Mouse (Mus musculus): Measurements from ENCODE around the gene Yap1.

Yap1 gene

DNA sequence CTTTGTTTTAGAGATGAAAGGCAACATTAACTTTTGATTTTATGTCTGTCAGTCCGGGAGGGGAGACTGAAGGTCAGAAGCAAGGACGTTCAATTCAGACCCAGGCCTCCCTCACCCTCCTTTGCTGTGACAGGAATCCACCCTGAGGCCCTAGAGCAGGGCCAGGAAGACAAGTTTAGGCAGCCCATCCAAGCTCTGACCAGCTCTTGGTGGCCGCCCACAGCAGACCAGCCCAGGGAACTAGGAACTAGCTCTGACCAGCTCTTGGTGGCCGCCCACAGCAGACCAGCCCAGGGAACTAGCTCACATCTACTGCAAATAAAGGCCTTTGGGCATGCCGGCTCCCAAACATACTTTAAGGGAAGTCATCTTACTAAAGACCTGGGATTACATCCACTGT, 26.8 kb downstream of the Yap1 start:
- no peak for DNase-seq (ENCODE audit: low spot score in 2 of 2)

DNA sequence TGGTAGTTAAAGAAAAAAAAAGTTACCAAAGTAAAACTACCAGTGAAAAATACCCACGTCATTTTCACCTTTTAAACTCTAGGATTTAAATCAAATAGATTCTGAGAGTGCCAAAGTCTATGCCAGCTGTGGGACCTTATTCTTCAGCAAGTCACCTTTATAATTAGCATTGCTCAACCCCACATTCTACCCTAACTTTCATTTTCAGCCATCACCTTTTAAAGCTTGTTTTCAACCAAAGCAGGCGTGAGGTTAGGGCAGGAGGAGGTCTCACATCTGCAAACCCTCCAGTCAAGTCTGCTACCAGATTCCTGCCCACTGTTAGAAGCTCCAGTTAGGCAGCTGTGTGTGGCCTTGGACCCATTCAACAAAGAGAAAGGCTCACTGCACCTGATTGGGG, 32.4 kb downstream of the Yap1 start:
- no peak for DNase-seq (ENCODE audit: low spot score in 2 of 2)

DNA sequence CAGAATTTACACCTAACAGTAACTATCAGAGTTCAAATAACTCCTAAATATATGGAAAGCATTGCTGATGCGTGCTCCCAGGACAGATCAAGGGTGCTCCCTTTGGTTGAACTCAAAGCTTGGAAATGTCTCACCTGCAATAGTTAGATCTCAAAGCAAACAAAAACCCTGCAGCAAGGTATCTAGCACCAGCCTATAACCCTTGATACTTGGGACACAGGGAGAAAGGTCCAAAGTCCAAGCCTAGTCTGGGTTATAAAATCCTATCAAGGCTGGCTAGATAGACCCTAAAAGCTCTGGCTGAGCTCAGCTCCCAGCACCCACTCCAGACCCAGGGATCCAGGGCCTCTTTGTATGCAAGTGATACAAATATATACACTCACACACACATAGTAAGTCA, 36.4 kb downstream of the Yap1 start:
- no peak for DNase-seq (ENCODE audit: low spot score in 2 of 2)

DNA sequence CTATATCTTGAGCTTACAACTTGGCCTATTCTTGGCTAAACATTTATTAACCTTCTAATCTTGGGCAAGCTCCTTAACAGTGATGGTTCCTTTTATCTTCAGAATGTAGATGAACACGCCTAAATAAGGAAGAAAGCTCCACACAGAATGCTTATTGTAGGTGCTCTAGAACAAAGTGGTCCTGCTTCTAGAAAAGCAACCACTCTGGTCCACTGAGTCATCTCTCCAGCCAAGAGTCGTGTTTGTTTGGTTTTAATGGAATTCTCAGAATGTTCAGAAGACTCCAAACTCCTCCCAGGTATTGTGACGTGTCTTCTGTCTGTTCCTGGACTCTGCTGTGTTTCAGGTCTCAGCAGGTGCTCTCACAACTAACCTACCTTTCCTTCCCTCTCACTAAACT, 38.8 kb downstream of the Yap1 start:
- no peak for DNase-seq (ENCODE audit: low spot score in 2 of 2)

DNA sequence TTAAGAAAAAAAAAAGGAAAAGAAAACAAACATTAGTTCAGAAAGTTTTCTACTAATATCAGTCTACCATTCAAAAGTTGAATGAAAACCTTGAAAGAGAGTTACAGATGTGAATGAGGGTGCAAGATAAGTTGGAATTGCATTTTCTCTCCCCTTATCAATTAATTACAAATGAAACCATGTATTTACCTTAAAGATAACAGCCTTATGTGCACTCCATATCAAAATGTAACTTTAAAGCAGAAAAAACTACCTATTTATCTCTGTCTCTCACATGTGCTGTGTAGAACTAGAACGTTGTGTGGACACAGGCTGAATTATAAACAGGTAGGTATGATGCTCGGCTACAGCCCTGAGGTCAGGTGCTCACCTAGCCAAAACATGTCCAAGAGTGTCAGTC, 40.5 kb downstream of the Yap1 start:
- DNase-seq (ENCODE audit: low spot score in 2 of 2): no peak

DNA sequence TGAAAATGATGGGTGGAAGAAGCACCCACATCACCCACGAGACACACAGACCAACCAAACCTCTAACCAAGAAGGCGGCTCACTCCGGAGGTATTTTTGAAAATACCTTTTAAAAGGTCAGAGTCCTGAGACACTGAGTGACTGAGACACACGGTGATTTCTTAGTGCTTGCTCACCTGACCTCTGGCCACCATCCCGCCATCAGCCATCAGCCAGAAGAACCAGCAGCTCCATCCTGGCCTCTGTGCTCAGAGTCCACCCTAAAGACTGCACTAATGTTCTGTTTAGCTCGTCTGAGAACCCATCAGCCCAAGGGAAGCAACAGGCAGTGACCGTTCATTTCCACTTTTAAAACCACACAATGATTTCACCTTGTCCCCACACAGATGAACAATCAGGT, 41.5 kb downstream of the Yap1 start:
- no peak for DNase-seq (ENCODE audit: low spot score in 2 of 2)

DNA sequence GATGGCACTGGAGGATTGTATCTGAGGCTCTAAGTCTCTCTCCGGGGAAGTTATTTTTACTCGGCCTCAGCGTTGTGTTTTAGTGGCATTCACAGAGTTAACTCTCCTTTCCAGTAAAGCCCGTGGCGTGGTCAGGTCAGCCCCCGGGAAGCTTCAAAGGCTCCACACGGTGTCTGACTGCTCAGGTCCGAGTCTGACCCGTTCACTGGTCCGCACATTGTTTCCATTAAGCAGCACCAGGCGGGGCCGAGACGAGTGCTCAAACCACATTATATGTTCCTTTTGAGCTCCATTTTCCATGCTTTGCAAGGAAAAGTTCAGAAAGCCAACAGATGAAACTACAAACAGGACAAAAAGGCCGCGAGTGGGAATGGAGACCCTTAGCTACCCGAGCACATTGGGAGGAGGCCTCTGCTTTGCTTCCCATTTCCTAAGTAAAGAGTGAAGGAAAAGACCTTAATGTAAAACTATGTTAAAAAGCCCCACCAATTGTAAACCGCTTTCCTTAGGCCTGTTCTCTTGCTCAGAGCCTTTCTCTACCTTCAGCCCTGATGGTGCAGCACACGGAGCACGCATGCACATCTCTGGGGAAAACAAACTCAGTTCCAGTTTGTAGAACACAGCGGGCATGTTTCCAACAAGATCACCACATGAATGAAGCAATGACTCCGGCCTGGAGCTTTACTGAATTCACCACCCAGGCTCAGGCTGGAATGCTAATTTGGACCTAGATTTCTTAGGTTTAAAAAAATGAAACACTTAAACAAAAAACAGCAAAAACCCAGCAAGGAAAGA, 42.8 kb downstream of the Yap1 start:
- DNase-seq (ENCODE audit: low spot score in 2 of 2): no peak

DNA sequence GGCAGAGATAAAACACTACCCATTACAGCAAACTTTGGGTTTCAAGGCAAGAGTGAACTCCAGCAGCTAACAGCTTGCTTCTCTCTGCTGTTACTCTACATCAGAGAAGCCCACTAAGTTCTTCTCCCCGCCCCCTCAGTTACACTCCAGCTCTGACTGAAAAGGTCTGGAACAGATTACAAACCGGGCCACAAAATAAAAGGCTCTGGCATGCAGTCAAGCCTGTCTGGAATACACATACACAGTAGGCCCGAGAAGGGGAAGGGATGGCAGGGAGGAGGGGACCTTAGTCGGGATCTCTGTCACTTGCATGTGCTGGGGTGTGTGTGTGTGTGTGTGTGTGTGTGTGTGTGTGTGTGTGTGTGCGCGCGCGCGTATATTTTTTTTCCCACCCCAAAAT, 44.0 kb downstream of the Yap1 start:
- peak; percentile 35 to 56 for DNase-seq (ENCODE audit: low spot score in 2 of 2)

DNA sequence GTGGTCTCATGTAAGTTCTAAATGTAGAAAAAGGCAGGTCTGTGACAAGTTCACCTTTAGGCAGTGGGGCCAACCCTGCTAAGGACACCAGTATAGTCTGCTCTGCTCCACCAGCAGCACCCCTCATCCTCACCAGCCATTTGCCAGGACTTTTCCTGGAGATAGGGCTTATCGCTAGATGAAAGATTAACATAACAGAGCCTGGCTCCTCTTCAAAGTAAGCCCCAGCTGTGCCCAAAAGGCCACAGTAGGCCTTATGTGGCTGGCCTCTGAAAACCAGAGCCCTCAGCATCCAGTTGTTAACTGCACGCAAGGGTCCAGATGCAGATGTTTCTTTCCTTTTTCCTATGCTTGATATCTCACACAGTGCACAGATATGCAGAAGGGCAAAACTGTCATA, 45.1 kb downstream of the Yap1 start:
- no peak for DNase-seq (ENCODE audit: low spot score in 2 of 2)

DNA sequence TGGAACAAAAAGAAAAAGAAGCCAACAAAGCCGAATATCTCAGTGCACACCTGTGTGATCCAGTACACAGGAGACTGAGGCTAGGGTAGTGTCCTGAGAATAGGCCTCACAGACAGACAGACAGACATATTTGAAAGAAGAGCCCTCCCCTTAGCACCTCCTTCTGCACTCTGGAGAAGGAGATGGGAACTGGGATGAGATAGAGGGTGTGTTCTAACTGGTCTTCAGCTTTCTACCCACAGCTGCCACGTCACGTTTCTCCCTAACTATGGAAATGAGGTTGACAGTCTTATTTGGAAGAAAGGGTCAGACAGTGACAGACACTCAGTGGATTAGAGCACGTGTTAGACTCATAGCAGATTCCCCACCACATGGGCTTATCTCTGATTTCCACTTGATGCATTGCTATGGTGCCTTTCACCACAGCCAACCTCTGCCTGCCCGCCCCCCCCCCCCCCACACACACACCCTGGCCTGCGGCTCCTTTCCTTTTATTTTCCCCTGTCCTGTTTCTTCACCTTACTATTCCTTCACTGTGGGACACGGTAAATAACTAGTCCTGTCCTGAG, 46.3 kb downstream of the Yap1 start:
- no peak for DNase-seq (ENCODE audit: low spot score in 2 of 2)

DNA sequence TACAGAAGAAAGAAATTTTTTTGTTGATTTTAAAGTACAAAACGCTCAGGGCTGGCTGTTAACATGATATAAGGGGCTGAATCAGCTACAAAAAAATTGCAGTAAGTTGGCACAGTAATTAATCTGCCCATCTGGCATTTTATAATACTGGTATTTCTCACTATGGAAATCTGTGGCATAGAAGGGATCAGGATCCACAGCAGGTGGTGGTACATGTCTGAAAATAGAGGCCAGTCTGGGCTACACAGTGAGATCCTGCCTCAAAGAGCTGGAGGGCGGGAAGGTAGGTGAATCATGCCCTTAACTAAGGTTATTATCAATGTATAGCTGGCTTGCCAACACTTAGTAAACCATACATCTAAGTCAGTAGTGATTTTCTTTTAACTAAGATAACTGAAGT, 47.0 kb downstream of the Yap1 start:
- no peak for DNase-seq (ENCODE audit: low spot score in 2 of 2)

DNA sequence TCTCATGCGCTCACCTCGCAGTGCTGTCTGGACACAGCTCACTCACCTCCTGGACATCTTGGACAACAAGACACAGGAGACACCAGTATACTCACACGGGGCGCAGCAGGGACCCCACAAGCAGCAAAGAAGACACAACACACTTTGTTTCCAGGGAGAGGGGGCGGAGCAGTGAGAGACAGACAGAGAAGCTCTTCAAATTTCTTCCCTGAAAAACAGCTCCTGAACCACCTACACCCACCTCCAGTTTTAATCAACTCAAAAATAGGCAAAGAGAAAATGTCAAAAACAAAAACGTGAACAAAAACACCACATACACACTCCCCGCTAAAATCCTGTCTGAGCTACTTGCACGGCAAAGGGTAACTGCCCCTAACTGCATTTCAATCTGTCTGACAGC, 48.0 kb downstream of the Yap1 start:
- DNase-seq (ENCODE audit: low spot score in 2 of 2): no peak

DNA sequence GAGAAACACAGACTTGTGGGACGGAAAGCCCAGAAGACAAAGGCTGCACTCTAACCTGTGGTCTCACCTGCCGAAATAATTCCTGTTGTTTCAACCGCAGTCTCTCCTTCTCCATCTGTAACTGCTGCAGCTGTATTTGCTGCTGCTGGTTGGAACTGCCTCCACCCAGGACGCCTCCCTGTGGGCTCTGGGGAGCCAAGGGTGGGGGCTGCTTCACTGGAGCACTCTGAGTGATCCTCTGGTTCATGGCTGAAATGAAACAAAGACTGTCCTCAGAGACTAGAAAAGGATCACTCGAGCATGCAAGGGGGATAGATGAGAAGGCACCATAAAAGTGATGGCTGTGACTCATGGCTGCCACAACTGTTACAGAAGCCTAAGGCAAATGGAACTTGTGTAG, 51.5 kb downstream of the Yap1 start:
- DNase-seq (ENCODE audit: low spot score in 2 of 2): no peak

DNA sequence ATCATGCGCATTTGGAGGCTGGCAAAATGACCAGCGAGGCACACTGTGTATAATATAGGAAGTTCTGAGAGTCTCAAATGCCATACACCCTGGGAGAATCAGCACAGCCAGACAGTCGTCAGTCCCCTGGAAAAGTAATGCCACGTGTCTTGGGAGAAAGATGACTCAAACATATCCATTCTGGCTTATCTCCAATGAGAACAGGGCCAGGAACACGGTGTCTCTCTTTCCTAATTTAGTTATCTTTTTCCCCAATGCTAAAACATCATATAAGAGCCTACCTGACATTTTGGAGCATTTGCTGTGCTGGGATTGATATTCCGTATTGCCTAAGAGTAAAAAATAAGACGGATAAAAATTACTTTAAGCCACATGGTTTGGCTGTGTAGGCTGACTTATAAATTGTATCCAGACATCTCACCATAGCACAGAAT, 54.2 kb downstream of the Yap1 start:
- DNase-seq (ENCODE audit: low spot score in 2 of 2): peak; percentile 52 to 79

DNA sequence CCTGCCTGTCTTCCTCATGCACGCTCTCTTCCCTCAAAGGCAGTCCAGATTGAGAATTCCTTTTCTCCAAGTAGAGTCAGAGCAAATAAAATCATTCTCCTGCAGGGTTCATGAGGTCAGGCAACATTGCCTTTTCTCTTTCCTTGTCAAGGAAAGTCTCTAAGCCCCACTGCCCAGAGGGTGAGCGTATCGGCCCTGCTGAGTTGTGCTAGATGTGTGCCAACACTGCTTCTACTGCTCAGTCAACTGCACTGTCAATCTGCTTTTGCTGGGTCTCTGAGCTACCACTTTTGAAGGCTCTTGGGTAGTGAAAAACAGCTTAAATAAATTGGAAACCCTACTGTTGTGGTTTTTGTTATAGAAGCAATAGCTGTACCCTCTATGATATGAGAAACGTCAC, 56.5 kb downstream of the Yap1 start:
- DNase-seq (ENCODE audit: low spot score in 2 of 2): no peak

DNA sequence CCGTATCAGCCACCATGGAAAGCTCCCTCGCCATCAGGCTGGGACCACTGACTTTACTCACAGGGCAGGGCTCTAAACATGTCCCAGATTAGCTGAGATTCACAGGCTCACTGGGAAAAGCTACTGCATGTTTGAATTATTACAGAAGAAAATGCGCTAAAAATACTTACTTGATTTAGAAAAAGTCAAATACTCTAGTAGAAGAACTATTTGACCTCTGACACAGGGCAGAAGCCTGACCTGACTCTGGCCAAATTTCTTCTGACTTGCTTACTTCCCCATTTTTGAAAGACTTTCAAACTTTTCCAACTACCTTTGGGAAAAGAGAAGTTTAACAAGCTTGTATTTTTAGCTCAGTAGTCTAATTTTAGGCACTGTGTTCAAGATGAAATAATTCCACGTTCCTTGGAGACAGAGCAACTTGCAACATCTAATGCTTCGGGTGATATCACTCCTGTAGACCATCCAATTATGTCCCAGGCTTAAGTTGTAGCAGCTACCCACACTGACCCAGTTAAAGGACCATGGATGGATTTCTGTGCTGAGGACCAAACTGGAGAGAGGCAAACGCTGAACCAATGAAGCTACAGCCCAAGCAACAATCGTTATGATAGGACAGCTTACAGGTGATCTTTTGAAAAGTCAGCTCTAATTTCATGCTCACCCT, 60.5 kb downstream of the Yap1 start:
- DNase-seq (ENCODE audit: low spot score in 2 of 2): no peak

DNA sequence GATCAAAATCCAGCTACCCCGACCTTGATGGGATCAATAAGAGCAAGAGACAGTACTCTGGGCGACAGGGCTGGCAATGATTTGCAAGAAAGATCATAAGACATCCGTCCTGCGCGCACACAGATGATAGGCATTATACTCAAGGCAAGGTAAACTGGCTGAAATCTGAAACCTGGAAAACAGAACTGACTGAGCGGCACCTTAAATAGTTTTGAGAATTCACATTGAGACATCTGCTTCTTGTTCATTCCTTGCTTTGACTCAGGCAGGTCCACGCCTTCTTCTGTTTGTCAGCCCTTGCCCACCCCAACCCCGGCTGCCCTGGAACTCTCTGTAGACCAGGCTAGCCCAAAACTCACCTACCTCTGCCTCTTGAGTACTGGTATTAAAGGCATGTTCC, 61.7 kb downstream of the Yap1 start:
- DNase-seq (ENCODE audit: low spot score in 2 of 2): no peak

DNA sequence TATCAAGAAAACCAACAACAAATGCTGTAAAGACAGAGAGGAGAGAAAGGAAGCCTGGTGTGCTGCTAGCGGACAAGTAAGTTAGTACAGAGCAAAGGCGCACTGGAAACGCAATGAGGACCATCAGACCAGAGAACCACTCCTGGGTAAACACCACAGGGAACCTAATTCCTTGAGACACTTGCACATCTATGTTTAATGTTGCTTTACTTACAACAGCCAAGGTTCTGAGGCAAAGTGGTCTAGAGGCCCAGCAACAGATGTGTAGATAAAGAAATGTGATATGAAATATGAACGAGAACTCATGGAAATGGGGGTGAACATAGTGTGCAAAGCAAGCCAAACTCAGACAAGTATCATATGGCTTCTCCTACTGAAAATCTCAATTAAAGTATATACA, 64.3 kb downstream of the Yap1 start:
- no peak for DNase-seq (ENCODE audit: low spot score in 2 of 2)

DNA sequence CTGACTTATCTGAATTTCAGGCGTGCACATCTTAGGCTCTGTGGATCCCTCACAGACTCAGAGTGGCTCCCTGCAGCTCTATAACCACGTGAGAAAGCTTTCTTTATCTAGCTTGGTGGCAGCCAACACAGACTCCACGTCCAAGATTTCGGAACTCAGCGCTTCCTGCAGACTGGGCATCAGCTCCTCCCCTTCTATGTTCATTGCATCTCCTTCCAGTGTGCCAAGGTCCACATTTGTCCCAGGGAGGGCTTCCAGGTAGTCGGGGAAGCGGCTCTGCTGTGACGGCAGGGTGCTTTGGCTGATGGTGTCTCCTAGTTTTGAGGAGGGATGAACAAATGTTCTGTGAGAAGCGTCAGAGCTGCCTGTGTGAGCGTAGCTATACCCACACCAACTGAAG, 70.0 kb downstream of the Yap1 start:
- DNase-seq (ENCODE audit: low spot score in 2 of 2): peak in 1 of 2 experiments; percentile 45

DNA sequence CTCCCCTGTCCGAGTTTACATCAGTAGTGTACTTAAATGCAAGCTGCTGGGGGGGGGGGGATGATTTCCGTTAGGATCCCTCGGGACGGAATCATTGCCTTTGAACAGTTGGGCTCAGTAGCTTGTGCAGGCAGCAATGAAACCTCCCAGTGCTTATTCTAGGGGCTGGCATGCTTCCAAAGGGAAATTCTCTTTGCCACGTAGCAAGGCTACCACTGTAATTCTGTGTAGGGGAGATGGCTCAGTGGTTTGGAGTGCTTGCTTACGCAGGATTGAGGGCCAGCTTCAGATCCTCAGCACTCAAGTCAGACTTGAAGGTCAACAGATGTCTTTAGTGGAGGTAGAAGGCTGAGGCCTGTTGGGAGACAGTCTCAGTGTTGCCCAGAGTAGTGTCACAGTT, 74.8 kb downstream of the Yap1 start:
- DNase-seq (ENCODE audit: low spot score in 2 of 2): no peak

DNA sequence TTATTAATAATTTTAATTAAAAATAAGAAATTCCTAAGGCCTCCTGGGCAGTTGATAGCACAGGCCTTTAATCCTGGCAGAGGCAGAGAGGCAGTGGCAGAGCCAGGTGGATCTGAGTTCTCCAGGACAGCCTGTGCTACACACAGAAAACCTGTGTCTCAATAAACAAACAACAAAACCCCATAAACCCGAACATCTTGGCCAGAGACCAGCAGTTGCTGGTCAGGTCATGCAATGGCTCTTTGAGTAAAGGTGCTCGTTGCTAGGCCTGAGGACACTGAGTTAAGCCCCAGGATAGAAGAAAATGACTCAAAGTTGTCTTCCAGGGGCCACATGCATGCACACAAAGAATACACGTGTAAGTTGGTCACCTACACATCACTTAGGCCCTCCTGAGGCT, 75.5 kb downstream of the Yap1 start:
- DNase-seq (ENCODE audit: low spot score in 2 of 2): no peak

DNA sequence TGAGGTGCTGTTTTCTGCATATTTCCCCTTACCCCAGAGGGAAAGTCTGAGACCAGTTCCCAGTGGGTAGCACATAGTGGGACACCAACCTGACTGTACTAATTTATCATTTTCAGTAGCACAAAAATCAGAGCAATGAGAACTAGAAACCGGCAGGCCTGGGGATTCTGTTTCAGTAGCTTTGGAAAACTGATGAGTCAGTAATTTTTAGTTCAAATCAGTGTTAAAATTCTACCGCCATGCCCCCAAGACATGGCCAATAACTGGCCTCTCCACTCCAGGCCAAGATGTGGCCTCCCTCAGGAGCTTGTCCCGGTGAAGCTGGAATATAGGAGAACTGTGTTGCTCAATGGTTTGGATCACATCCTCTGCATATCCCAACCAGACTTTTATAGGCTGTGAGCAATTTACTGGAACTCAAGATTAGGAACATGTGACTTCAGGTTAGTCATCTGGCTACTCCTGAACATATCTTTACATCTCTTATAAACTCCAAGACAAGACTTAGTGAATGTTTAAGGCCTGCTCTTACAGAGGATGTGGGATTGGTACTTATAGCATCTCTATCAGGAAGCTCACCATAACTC, 76.1 kb downstream of the Yap1 start:
- DNase-seq (ENCODE audit: low spot score in 2 of 2): no peak

DNA sequence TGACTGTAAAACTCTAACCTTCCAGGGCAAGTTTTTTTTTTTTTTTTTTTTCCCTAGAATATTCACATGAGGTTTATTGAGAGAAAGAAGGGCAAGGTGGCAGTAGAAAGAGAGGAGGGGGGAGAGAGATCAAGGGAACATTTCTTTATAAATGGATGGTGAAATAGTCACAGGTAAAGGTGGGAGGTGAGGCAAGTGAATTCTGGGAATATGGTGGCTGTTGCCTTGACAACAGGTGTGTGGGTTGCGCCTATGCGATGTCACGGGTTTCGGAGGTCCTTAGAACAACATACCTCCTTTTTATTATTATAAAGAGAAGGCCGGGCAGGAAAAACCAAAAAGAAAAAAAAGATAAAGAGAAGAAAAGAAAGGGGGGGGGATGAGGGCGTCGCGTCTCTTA, 89.5 kb downstream of the Yap1 start:
- DNase-seq (ENCODE audit: low spot score in 2 of 2): no peak
